Mouse (Mus musculus) lung, postnatal 0 days (tissue): ENCODE results near the gene Nckap5. TPM values are rescaled to one million over a fixed set of nuclear protein-coding genes. Genes with fewer than 3 reads are reported as not detected.
A peak's percentile ranks its signal among the peaks of the same experiment; 100 is the strongest.

Source experiments
- ATAC-seq: fragments of 200-750 bp; cut with Nextera tagmentation; 2 replicates; pipeline ENCODE4 v1.8.0; 2017; ENCODE audit warnings: moderate library complexity
- DNase-seq: peaks from one replicate; pipeline ENCODE4 v3.0.0-alpha.2; 2016; ENCODE audit warnings: low spot score
- H3K27ac ChIP-seq: fragments of 300-500 bp; sonication (generic); 2 replicates; pipeline ENCODE4 v1.5.1; 2014; ENCODE audit warnings: antibody characterized with exemption, mild to moderate bottlenecking, low read length, mixed read lengths
- H3K27me3 ChIP-seq: fragments of 300-500 bp; sonication (generic); replicated peaks from 2 replicates; pipeline ENCODE4 v1.6.1; 2014; ENCODE audit warnings: low read length, mixed read lengths; ENCODE audit not compliant: insufficient read depth
- H3K36me3 ChIP-seq: fragments of 300-500 bp; sonication (generic); 2 replicates; pipeline ENCODE4 v1.6.1; 2014; ENCODE audit warnings: low read length, mixed read lengths; ENCODE audit not compliant: insufficient read depth
- H3K4me1 ChIP-seq: fragments of 300-500 bp; sonication (generic); 2 replicates; pipeline ENCODE4 v1.6.1; 2014; ENCODE audit warnings: antibody characterized with exemption, low read depth, low read length, mixed read lengths; ENCODE audit not compliant: insufficient read depth
- H3K4me2 ChIP-seq: fragments of 300-500 bp; sonication (generic); replicated peaks from 2 replicates; pipeline ENCODE4 v1.6.1; 2014; ENCODE audit warnings: low read depth, mild to moderate bottlenecking, low read length, moderate library complexity, mixed read lengths
- H3K4me3 ChIP-seq: fragments of 300-500 bp; sonication (generic); 2 replicates; pipeline ENCODE4 v1.5.1; 2014; ENCODE audit warnings: low read depth, low read length
- H3K9ac ChIP-seq: fragments of 300-500 bp; sonication (generic); replicated peaks from 2 replicates; pipeline ENCODE4 v1.6.1; 2014; ENCODE audit warnings: low read depth, mild to moderate bottlenecking
- H3K9me3 ChIP-seq: fragments of 300-500 bp; sonication (generic); 2 replicates; pipeline ENCODE4 v1.6.1; 2016; ENCODE audit warnings: low read length, mixed read lengths
- CTCF ChIP-seq: IDR thresholded peaks from 2 replicates; pipeline ENCODE4 v1.5.1; 2016; ENCODE audit warnings: antibody characterized with exemption, mild to moderate bottlenecking
- EP300 ChIP-seq: IDR thresholded peaks from 2 replicates; pipeline ENCODE4 v1.6.1; 2016; ENCODE audit warnings: antibody characterized with exemption, mild to moderate bottlenecking, control low read depth
- WGBS: fragments of 180-500 bp; shearing (Covaris S2); extraction: QIAGEN DNeasy Blood & Tissue Kit; methylation state at CpG from one replicate; pipeline ENCODE4 v1.1.7; 2014; 5-methylcytosine and 5-hydroxymethylcytosine counted together
- polyA plus RNA-seq: library from polyadenylated mRNA; unstranded; fragments of >200 nt; fragmentation: Nextera tagmentation; extraction: Ambion mirVana; gene quantifications from 2 replicates; pipeline ENCODE4 v1.2.1, GENCODE M21; 2015

Nckap5 gene
- polyA plus RNA-seq, 1 experiment from 2014 or later, result 26.0 TPM

DNA sequence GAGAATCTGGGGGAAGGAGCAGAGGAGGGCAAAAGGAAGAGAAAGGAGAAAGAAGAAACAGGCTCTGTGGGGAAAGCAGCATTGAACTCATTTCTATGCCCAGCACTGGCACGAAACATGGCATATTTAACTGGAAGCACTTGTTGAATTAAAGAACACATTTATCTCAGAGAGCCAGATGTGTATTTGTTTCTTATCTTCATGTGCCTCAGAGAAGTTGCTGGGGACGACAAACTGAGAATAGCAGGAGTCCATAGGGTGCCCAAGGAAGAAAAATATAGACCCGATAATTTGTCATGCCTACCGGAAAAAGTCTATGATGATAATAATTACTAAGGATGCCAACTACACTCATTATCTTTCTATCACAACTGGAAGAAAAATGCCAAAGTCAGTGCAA, 29.9 kb upstream of the Nckap5 start:
- Histone ChIP-seq H3K27ac (no peak overlapping the region), H3K4me2 (no peak overlapping the region), H3K27me3 (no peaks in the 10 kb centered on the region), H3K9me3 (no peaks in the 10 kb centered on the region), H3K36me3 (no peaks in the 10 kb centered on the region), H3K4me1 (no peaks in the 10 kb centered on the region), H3K4me3 (no peak overlapping the region), H3K9ac (no peak overlapping the region)
- TF ChIP-seq CTCF (no peak), EP300 (no peak)
- ATAC-seq (no peak), DNase-seq (no peak)
- WGBS, result 73% methylated on average over 4 of the region's 4 CpGs

DNA sequence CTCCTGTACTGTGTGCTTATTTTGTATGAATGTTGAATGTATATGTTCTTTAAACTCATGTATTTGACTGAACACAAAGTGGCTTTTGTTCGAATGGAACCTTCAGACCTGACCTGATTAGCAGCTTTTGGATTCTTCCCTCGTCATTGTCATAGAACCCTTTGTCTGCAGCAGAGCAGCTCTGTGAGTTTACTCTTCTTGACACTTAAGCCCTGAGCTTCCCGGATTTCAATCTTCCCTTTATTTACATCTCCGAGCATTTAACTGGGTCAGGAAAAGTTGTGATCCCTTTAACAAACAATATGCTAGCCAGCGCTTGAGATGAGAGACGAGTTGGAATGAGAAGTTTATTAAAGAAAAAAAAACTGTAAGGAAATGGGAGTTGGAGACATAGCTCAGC, 18.9 kb upstream of the Nckap5 start:
- Histone ChIP-seq H3K27ac (no peak overlapping the region), H3K4me2 (no peak overlapping the region), H3K27me3 (no peaks in the 10 kb centered on the region), H3K9me3 (no peaks in the 10 kb centered on the region), H3K4me3 (no peak overlapping the region), H3K9ac (no peak overlapping the region), H3K36me3 (no peaks in the 10 kb centered on the region), H3K4me1 (no peaks in the 10 kb centered on the region)
- 20% methylated on average over 6 of the region's 6 CpGs for WGBS
- ATAC-seq (no peak), DNase-seq (no peak)
- TF ChIP-seq EP300, result no peak
- no peak for TF ChIP-seq CTCF

GRCm38 (mm10) chr1:126846317-126846716, 15.7 kb upstream of the Nckap5 start:
- Histone ChIP-seq H3K9ac (no peak overlapping the region), H3K4me1 (no peaks in the 10 kb centered on the region; the same call in 1 of the 2 replicates), H3K36me3 (no peaks in the 10 kb centered on the region), H3K27me3 (no peaks in the 10 kb centered on the region), H3K4me2 (no peak overlapping the region), H3K27ac (no peak overlapping the region), H3K9me3 (no peaks in the 10 kb centered on the region), H3K4me3 (no peak overlapping the region)
- no peak for ATAC-seq
- TF ChIP-seq CTCF, result no peak
- TF ChIP-seq EP300, result no peak
- no peak for DNase-seq
- 53% methylated on average over 4 of the region's 4 CpGs for whole genome bisulfite sequencing

DNA sequence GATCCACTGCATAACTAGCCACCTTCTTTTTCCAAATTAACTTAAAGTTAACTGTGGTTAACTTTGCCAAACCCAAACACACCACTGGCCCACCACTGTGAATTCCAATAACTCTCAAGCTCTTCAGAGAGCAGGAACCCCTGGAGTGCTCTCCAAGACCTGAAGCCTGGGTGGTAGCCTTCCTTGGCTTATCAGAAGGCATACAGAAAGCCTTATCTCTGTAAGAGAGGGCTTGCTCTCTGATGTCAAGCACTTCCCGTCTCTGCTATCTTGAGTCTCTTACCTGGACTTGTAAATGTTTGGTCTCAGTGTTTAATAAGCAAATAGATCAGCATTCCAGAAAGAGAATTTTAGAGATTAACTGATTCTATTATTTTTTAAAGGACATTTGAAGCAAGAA, 2.3 kb upstream of the Nckap5 start:
- peak; percentile 52 for DNase-seq
- Histone ChIP-seq H3K27ac (no peak overlapping the region), H3K27me3 (no peaks in the 10 kb centered on the region), H3K9ac (no peak overlapping the region), H3K4me3 (no peak overlapping the region), H3K36me3 (no peaks in the 10 kb centered on the region), H3K9me3 (no peaks in the 10 kb centered on the region), H3K4me1 (0 out of 2 replicates have a peak, but pooled peaks cover 4% of the 10 kb centered on the region), H3K4me2 (no peak overlapping the region)
- 39% methylated on average over 1 of the region's 1 CpGs for WGBS
- no peak for TF ChIP-seq CTCF
- TF ChIP-seq EP300, result peak; percentile 90
- peak; percentile 68 for ATAC-seq

- Histone ChIP-seq H3K4me2 (peak overlapping the region; percentile 46), H3K4me3 (peak overlapping the region; percentile 28; the same call in 1 of the 2 replicates)
- DNase-seq, result peak; percentile 29
These were observed 1.6 kb downstream of the Nckap5 start for GRCm38 (mm10) chr1:126829031-126829430.

GRCm38 (mm10) chr1:126824841-126825240, 5.8 kb downstream of the Nckap5 start:
- Histone ChIP-seq H3K27ac (no peak overlapping the region), H3K4me1 (no peaks in the 10 kb centered on the region), H3K36me3 (no peaks in the 10 kb centered on the region), H3K4me3 (no peak overlapping the region), H3K27me3 (no peaks in the 10 kb centered on the region), H3K9ac (no peak overlapping the region), H3K4me2 (no peak overlapping the region), H3K9me3 (no peaks in the 10 kb centered on the region)
- DNase-seq, result no peak
- 43% methylated on average over 3 of the region's 3 CpGs for WGBS
- no peak for ATAC-seq
- TF ChIP-seq EP300 (no peak), CTCF (no peak)

More at GRCm38 (mm10) chr1:126829031-126829430, 1.6 kb downstream of the Nckap5 start:
- no peaks in the 10 kb centered on the region for H3K27me3 ChIP-seq
- H3K9me3 ChIP-seq, result no peaks in the 10 kb centered on the region
- 45% methylated on average over 9 of the region's 9 CpGs for WGBS
- TF ChIP-seq EP300 (no peak), CTCF (no peak)
- 0 out of 2 replicates have a peak, but pooled peaks cover 4% of the 10 kb centered on the region for H3K4me1 ChIP-seq
- no peak overlapping the region for H3K9ac ChIP-seq
- H3K36me3 ChIP-seq, result no peaks in the 10 kb centered on the region
- H3K27ac ChIP-seq, result no peak overlapping the region
- no peak for ATAC-seq

DNA sequence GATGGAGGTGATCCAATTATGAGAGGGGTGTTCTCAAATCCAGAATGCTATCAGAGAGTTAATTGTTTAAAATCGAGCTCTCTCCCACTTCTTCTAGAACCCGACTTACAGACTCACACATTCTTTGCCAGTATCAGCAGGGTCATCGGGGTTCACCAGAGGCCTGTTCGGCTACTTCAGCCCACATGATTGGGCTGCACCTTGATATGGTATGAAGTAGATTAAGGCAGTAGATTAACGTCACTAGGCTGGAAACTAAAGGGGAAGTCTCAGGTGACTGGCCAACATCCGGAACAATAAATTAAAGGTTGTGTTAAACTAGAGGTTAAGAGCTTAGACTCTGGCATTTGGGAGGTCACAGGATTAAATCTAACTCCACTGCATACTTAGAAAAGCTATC, 8.4 kb downstream of the Nckap5 start:
- TF ChIP-seq CTCF (no peak), EP300 (no peak)
- DNase-seq (no peak), ATAC-seq (no peak)
- H3K9me3 ChIP-seq, result no peaks in the 10 kb centered on the region
- no peaks in the 10 kb centered on the region for H3K36me3 ChIP-seq
- H3K9ac ChIP-seq, result no peak overlapping the region
- H3K4me2 ChIP-seq, result no peak overlapping the region
- H3K27me3 ChIP-seq, result no peaks in the 10 kb centered on the region
- H3K27ac ChIP-seq, result no peak overlapping the region
- no peaks in the 10 kb centered on the region for H3K4me1 ChIP-seq
- WGBS, result 58% methylated on average over 6 of the region's 6 CpGs
- no peak overlapping the region for H3K4me3 ChIP-seq
